Mouse (Mus musculus) E14TG2a.4 (cell line): ENCODE results near the gene Lias.

ENCODE experiments used
- CTCF ChIP-seq: conservative IDR thresholded peaks from 2 replicates; pipeline ENCODE4 v1.5.1; 2014; ENCODE audit warnings: low read length
- NANOG ChIP-seq: IDR thresholded peaks from 2 replicates; pipeline ENCODE4 v1.6.1; 2014; ENCODE audit warnings: borderline replicate concordance, low read length, mixed read lengths
- POU5F1 ChIP-seq: IDR thresholded peaks from 2 replicates; pipeline ENCODE4 v1.6.1; 2014; ENCODE audit warnings: low read length, borderline replicate concordance

DNA sequence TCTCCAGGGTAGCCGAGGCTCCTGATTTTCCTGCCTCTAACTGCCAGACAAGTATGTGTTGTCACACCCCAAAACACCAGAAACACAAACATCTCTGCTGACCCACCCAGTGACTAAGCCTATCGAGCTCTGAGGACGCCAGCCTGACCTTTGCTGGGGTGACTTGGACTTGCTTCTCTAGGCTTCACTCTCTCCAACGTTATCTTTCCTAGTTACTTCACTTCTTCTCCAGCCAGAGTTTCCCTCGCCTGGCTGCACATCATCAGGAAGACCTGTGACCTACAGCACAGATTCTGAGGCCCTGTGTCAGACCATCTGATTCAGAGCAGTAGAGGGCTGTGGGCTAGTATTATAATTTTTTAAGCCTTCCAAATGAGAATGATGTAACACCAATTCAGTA is 63.5 kb downstream of the Lias start:
- no peak for TF ChIP-seq CTCF
- TF ChIP-seq POU5F1 = no peak
- TF ChIP-seq NANOG = no peak
